Mouse (Mus musculus) liver, embryonic 14.5 days (tissue): ENCODE results near the gene Zfp473.
A peak's percentile ranks its signal among the peaks of the same experiment; 100 is the strongest.

Experiments
- CTCF ChIP-seq: IDR thresholded peaks from 2 replicates; pipeline ENCODE4 v1.5.1; 2016; ENCODE audit warnings: antibody characterized with exemption, low read depth, control low read depth
- EP300 ChIP-seq: IDR thresholded peaks from 2 replicates; pipeline ENCODE4 v1.6.1; 2016; ENCODE audit warnings: antibody characterized with exemption, low read depth

- TF ChIP-seq CTCF (peak; percentile 91), EP300 (no peak)
Measured at GRCm38 (mm10) chr7:44745076-44745475, 5.8 kb downstream of the Zfp473 start.
